Mouse (Mus musculus) lung, postnatal 0 days (tissue): Measurements from ENCODE around the gene Rps3a1. TPM values are rescaled to one million over a fixed set of nuclear protein-coding genes. Genes with fewer than 3 reads are reported as not detected.
"Not testable (repeated sequence)": the region's sequence is repeated elsewhere in the genome, so short reads cannot be mapped to it uniquely, and the experiment has no call there.

Experiments
- ATAC-seq: fragments of 200-750 bp; cut with Nextera tagmentation; 2 replicates; pipeline ENCODE4 v1.8.0; 2017; ENCODE audit warnings: moderate library complexity
- DNase-seq: peaks from one replicate; pipeline ENCODE4 v3.0.0-alpha.2; 2016; ENCODE audit warnings: low spot score
- H3K27ac ChIP-seq: fragments of 300-500 bp; sonication (generic); 2 replicates; pipeline ENCODE4 v1.5.1; 2014; ENCODE audit warnings: antibody characterized with exemption, mild to moderate bottlenecking, low read length, mixed read lengths
- H3K27me3 ChIP-seq: fragments of 300-500 bp; sonication (generic); replicated peaks from 2 replicates; pipeline ENCODE4 v1.6.1; 2014; ENCODE audit warnings: low read length, mixed read lengths; ENCODE audit not compliant: insufficient read depth
- H3K36me3 ChIP-seq: fragments of 300-500 bp; sonication (generic); 2 replicates; pipeline ENCODE4 v1.6.1; 2014; ENCODE audit warnings: low read length, mixed read lengths; ENCODE audit not compliant: insufficient read depth
- H3K4me1 ChIP-seq: fragments of 300-500 bp; sonication (generic); 2 replicates; pipeline ENCODE4 v1.6.1; 2014; ENCODE audit warnings: antibody characterized with exemption, low read depth, low read length, mixed read lengths; ENCODE audit not compliant: insufficient read depth
- H3K4me2 ChIP-seq: fragments of 300-500 bp; sonication (generic); replicated peaks from 2 replicates; pipeline ENCODE4 v1.6.1; 2014; ENCODE audit warnings: low read depth, mild to moderate bottlenecking, low read length, moderate library complexity, mixed read lengths
- H3K4me3 ChIP-seq: fragments of 300-500 bp; sonication (generic); 2 replicates; pipeline ENCODE4 v1.5.1; 2014; ENCODE audit warnings: low read depth, low read length
- H3K9ac ChIP-seq: fragments of 300-500 bp; sonication (generic); replicated peaks from 2 replicates; pipeline ENCODE4 v1.6.1; 2014; ENCODE audit warnings: low read depth, mild to moderate bottlenecking
- H3K9me3 ChIP-seq: fragments of 300-500 bp; sonication (generic); 2 replicates; pipeline ENCODE4 v1.6.1; 2016; ENCODE audit warnings: low read length, mixed read lengths
- CTCF ChIP-seq: IDR thresholded peaks from 2 replicates; pipeline ENCODE4 v1.5.1; 2016; ENCODE audit warnings: antibody characterized with exemption, mild to moderate bottlenecking
- EP300 ChIP-seq: IDR thresholded peaks from 2 replicates; pipeline ENCODE4 v1.6.1; 2016; ENCODE audit warnings: antibody characterized with exemption, mild to moderate bottlenecking, control low read depth
- WGBS: fragments of 180-500 bp; shearing (Covaris S2); extraction: QIAGEN DNeasy Blood & Tissue Kit; methylation state at CpG from one replicate; pipeline ENCODE4 v1.1.7; 2014; 5-methylcytosine and 5-hydroxymethylcytosine counted together
- polyA plus RNA-seq: library from polyadenylated mRNA; unstranded; fragments of >200 nt; fragmentation: Nextera tagmentation; extraction: Ambion mirVana; gene quantifications from 2 replicates; pipeline ENCODE4 v1.2.1, GENCODE M21; 2015

Gene Rps3a1
- polyA plus RNA-seq, 1 experiment from 2014 or later: 946 TPM

DNA sequence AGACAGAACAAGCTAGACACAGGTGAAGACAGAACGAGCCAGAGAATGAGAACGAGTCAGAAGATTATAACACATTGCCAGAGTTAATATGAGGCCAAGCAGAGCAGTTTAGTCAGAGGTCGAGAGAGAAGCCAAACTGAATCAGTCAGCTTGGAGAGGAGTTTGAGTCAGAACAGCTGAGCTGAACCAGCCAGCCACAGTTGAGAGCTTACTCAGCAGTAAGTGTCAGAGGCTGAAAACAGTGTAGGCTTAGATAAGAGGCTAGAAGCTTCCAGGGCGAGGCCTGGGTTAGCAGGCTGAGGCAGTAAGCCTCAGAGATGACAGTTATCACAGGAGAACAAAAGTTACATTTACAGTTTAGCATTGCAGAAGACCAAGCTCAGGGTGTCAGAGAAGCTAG is 33.9 kb downstream of the Rps3a1 start:
- 63% methylated on average over 4 of the region's 4 CpGs for WGBS
- Histone ChIP-seq H3K4me3 (no peak overlapping the region), H3K36me3 (peaks cover 13% of the 10 kb centered on the region; the same call in 1 of the 2 replicates), H3K27me3 (no peaks in the 10 kb centered on the region), H3K4me1 (no peaks in the 10 kb centered on the region), H3K27ac (no peak overlapping the region), H3K4me2 (no peak overlapping the region), H3K9ac (no peak overlapping the region), H3K9me3 (no peaks in the 10 kb centered on the region)
- no peak for DNase-seq
- ATAC-seq: 0 out of 2 replicates have a peak, but pooled peaks have one; percentile 33
- no peak for TF ChIP-seq EP300
- no peak for TF ChIP-seq CTCF

DNA sequence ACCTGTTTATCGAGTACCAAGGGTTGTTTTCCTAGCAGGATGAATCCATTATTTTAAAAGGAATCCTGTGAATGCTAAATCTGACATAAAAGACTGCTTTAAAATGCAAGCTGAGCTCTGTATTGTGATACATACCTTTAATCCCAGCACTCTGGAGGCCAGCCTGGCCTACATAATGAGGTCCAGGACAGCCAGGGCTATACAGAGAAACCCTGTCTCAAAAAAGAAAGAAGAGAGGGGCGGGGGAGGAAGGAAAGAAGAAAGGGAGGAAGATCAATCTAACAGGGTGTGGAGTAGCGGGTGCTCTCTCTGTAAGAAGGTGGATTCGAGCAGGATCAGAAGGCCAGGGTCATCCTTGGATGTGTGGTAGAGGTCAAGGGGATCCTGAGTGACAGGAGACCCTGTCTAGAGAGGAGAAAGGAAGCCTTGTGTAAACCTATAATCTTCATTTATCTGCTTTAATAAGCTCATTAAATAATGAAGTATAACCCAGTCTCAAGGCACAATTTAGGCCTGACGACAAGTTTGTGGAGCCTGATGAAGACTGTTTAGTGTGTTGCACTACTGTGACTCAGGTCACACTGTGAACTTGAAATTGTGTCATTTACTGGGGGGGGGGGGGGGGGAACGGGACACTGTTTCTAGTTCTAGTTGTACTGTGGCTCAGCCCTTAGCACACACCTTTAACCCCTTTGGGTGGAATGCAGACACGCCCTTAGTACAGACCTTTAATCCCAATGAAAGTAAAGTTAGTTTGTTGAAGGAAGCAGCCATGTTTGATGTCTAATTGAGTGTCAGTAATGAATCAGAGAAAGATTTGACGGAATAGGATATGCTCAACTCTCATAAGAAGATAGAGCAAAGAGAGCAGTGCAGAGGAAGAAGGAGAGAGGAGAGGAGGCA is 34.6 kb downstream of the Rps3a1 start:
- H3K36me3 ChIP-seq: peaks cover 13% of the 10 kb centered on the region; the same call in 1 of the 2 replicates
- no peak overlapping the region for H3K27ac ChIP-seq
- no peak overlapping the region for H3K4me3 ChIP-seq
- no peaks in the 10 kb centered on the region for H3K27me3 ChIP-seq
- DNase-seq (no peak), ATAC-seq (no peak)
- 79% methylated on average over 7 of the region's 8 CpGs for WGBS
- no peak overlapping the region for H3K9ac ChIP-seq
- no peaks in the 10 kb centered on the region for H3K4me1 ChIP-seq
- no peak for TF ChIP-seq EP300
- no peak for TF ChIP-seq CTCF
- H3K9me3 ChIP-seq: no peaks in the 10 kb centered on the region
- H3K4me2 ChIP-seq: no peak overlapping the region

DNA sequence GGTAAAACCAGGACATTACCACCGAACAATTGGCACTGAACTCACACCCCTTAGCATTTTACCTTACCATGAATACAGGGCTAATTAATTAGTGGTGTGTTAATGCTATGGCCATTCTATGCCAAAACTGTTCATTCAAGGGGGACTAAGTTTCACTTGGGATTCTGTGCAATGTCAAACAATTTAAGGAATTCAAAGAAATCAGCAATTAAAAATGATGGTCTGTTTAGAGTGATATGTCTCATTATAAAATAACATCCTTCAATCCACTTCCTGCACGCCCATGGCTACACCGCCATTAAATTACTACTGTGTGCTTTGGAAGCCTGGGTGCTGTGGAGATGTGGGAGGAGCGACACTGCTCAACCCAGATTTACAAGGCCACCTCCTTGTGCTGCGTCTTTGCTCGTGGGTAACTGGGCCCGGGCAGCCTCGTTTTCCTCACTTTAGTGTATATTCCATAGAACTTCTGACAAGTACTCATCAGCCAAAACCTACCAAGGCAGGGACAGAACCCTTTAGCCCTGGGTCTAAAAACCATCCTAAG is 36.3 kb downstream of the Rps3a1 start:
- Histone ChIP-seq H3K36me3 (peaks cover 23% of the 10 kb centered on the region; the same call in 1 of the 2 replicates), H3K4me3 (no peak overlapping the region), H3K4me1 (no peaks in the 10 kb centered on the region), H3K9me3 (no peaks in the 10 kb centered on the region), H3K4me2 (no peak overlapping the region), H3K9ac (no peak overlapping the region), H3K27ac (no peak overlapping the region), H3K27me3 (no peaks in the 10 kb centered on the region)
- 92% methylated on average over 8 of the region's 8 CpGs for WGBS
- no peak for ATAC-seq
- DNase-seq: no peak
- TF ChIP-seq EP300 (no peak), CTCF (no peak)

DNA sequence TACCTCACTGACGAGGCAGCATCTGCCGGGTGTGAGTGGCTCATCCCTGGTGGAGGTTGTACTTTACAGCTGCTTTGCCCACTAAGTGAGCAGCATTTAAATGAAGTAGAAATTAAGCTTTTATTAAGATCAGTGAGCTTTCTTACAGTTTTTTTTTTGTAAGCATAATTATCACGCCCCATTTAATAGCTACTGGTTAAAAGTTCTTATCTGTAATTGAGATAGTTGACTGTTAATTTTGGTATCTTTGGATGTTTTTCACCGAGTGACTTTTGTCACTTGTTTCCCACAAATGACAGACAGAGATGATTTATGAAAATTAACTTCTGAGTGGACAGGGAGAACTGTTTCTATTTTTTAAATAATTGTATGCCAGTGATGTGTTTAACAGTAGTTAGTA is 37.6 kb downstream of the Rps3a1 start:
- Histone ChIP-seq H3K4me1 (no peaks in the 10 kb centered on the region), H3K27ac (no peak overlapping the region), H3K9ac (no peak overlapping the region), H3K4me2 (no peak overlapping the region), H3K36me3 (peaks cover 25% of the 10 kb centered on the region; the same call in 1 of the 2 replicates), H3K27me3 (no peaks in the 10 kb centered on the region), H3K9me3 (no peaks in the 10 kb centered on the region), H3K4me3 (no peak overlapping the region)
- ATAC-seq (no peak), DNase-seq (no peak)
- TF ChIP-seq CTCF (no peak), EP300 (no peak)
- 84% methylated on average over 4 of the region's 4 CpGs for WGBS

DNA sequence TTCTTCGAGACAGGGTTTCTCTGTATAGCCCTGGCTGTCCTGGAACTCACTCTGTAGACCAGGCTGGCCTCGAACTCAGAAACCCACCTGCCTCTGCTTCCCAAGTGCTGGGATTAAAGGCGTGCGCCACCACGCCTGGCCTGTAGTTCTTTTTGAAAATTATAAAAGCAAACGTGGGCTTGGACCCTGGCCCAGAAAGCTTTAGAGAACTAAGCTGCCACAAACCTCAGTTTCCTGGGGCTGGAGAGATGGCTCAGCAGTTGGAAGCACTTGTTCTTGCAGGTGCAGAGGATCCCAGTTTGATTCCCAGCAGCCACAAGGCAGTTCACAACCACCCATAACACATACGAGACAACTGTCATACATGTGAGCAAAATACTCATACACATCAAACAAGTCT is 38.1 kb downstream of the Rps3a1 start:
- DNase-seq, ATAC-seq, H3K4me1 ChIP-seq, H3K9me3 ChIP-seq, H3K27ac ChIP-seq, H3K27me3 ChIP-seq, H3K4me3 ChIP-seq, H3K9ac ChIP-seq, H3K4me2 ChIP-seq: not testable (repeated sequence)
- H3K36me3 ChIP-seq: peaks cover 25% of the 10 kb centered on the region; the same call in 1 of the 2 replicates
- 86% methylated on average over 7 of the region's 7 CpGs for WGBS

DNA sequence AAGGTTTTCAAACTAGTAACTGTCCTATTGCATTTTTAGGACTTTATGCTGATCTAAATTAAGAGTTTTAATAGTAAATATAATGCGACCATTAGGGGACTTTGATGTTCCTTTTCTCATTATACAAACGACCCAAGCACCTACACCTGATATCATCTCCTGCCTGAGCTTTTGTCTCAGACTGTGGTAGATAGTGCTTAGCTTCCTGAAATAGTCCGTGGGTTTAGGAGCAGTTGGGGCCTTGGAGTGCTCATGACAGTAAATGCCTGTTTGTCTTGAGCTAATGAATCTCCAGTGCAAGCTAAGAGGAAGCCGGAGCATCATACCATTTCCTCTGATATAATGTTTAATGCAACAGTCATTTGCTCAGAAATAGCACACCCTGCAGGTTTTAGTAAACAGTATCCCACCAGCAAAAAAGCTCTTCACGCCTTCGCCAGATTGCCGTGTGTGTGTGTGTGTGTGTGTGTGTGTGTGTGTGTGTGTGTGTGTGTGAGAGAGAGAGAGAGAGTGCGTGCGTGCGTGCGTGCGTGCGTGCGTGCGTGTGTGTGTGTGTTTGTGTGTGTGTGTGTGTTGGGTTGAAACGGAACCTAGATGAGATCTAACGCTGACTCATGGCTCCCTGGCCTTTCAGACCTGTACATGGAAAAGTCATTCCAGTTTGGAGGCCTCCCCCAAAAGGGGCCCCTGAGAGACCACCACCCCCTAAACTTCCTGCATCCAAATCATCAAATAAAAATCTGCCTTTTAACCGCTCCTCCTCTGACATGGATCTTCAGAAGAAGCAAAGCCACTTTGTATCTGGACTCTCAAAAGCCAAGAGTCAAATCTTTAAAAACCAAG is 38.8 kb downstream of the Rps3a1 start:
- 72% methylated on average over 15 of the region's 18 CpGs for WGBS
- DNase-seq (peak; percentile 39), ATAC-seq (peak; percentile 44; the same call in 1 of the 2 replicates)
- TF ChIP-seq CTCF (peak; percentile 38), EP300 (no peak)
- Histone ChIP-seq H3K4me1 (no peaks in the 10 kb centered on the region), H3K27ac (no peak overlapping the region), H3K4me2 (no peak overlapping the region), H3K9me3 (no peaks in the 10 kb centered on the region), H3K4me3 (no peak overlapping the region), H3K27me3 (no peaks in the 10 kb centered on the region), H3K36me3 (peaks cover 25% of the 10 kb centered on the region; the same call in 1 of the 2 replicates), H3K9ac (no peak overlapping the region)
